Mouse (Mus musculus) adrenal gland, postnatal 25 days (tissue): ENCODE results near the gene Pip5k1c. TPM values are rescaled to one million over a fixed set of nuclear protein-coding genes. Genes with fewer than 3 reads are reported as not detected.

Source experiments
- DNase-seq: peaks from one replicate; pipeline ENCODE4 v3.0.0; 2021; ENCODE audit warnings: mixed read lengths
- total RNA-seq: library from RNA; stranded (reverse); gene quantifications from 2 replicates; pipeline ENCODE4 v1.2.3, GENCODE M21; 2021

Gene Pip5k1c
- total RNA-seq, 1 experiment from 2014 or later = 51.8 TPM

- no peak for DNase-seq
Observed at GRCm38 (mm10) chr10:81302781-81303218, 10.0 kb downstream of the Pip5k1c start.

- DNase-seq = no peak
Observed at GRCm38 (mm10) chr10:81303258-81303657, 10.5 kb downstream of the Pip5k1c start.

GRCm38 (mm10) chr10:81303761-81304160, 11.0 kb downstream of the Pip5k1c start:
- DNase-seq = no peak

GRCm38 (mm10) chr10:81304597-81305238, 12.0 kb downstream of the Pip5k1c start:
- peak; percentile 53 for DNase-seq

- no peak for DNase-seq
Observed at GRCm38 (mm10) chr10:81305663-81306062, 12.9 kb downstream of the Pip5k1c start.

- DNase-seq = no peak
Observed at GRCm38 (mm10) chr10:81306173-81306668, 13.5 kb downstream of the Pip5k1c start.

- DNase-seq = no peak
Observed at GRCm38 (mm10) chr10:81306837-81307682, 14.3 kb downstream of the Pip5k1c start.

GRCm38 (mm10) chr10:81309571-81309970, 16.8 kb downstream of the Pip5k1c start:
- no peak for DNase-seq

GRCm38 (mm10) chr10:81313581-81313980, 20.8 kb downstream of the Pip5k1c start:
- no peak for DNase-seq

GRCm38 (mm10) chr10:81314201-81314600, 21.4 kb downstream of the Pip5k1c start:
- DNase-seq = no peak

GRCm38 (mm10) chr10:81315587-81315986, 22.8 kb downstream of the Pip5k1c start:
- DNase-seq = no peak

GRCm38 (mm10) chr10:81316338-81317060, 23.7 kb downstream of the Pip5k1c start:
- no peak for DNase-seq

- DNase-seq = peak; percentile 79
Observed at GRCm38 (mm10) chr10:81317273-81317672, 24.5 kb downstream of the Pip5k1c start.

GRCm38 (mm10) chr10:81318589-81319329, 26.0 kb downstream of the Pip5k1c start:
- peak; percentile 78 for DNase-seq

GRCm38 (mm10) chr10:81319330-81319699, 26.6 kb downstream of the Pip5k1c start:
- no peak for DNase-seq

GRCm38 (mm10) chr10:81319741-81320549, 27.2 kb downstream of the Pip5k1c start:
- peak; percentile 93 for DNase-seq

- peak; percentile 99 for DNase-seq
Observed at GRCm38 (mm10) chr10:81320550-81321347, 28.0 kb downstream of the Pip5k1c start, which contains the start of gene Cactin. Cactin (plus strand) TSS chr10:81321103.

GRCm38 (mm10) chr10:81321436-81321835, 28.7 kb downstream of the Pip5k1c start:
- DNase-seq = no peak

- no peak for DNase-seq
Observed at GRCm38 (mm10) chr10:81322444-81322843, 29.7 kb downstream of the Pip5k1c start.
